Mouse (Mus musculus): Measurements from ENCODE around the gene Slc2a5. TPM values are rescaled to one million over a fixed set of nuclear protein-coding genes. Genes with fewer than 3 reads are reported as not detected.

Slc2a5 gene
- polyA plus RNA-seq, 1 experiment = 177 TPM

DNA sequence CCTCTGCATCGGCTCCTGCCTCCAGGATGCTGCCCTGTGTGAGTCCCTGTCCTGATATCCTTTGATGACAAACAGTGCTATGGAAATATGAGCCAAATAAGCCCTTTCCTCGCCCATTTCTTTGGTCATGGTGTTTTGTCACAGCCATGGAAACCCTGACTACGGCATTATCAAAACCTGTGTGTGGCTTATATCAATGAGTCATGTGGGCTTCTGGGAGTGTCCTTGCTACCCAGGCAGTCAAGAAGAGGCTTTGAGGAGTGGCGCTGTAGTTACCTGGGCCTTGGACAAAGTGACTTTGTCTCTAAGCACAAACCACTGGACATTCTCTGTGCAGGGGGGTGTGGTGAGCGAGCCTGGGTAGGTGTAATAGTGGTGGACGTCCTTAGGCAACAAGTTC lies 73.1 kb downstream of the Slc2a5 start:
- 63% methylated on average over 6 of the region's 6 CpGs for WGBS
- peaks cover 3% of the 10 kb centered on the region; the same call in 1 of the 2 replicates for H3K4me1 ChIP-seq (ENCODE audit: control insufficient read depth, insufficient read depth, insufficient read length, low read length)
- H3K27ac ChIP-seq (ENCODE audit: insufficient read depth, low read depth, low read length) = no peak overlapping the region
- H3K27me3 ChIP-seq (ENCODE audit: control insufficient read depth, insufficient read depth, low read length) = no peaks in the 10 kb centered on the region
- no peak for TF ChIP-seq POLR2A (IDR thresholded peaks at IDR 0.05; ENCODE audit: low read depth, low read length)
- TF ChIP-seq CTCF (IDR thresholded peaks at IDR 0.05; ENCODE audit: extremely low read depth, insufficient read length, insufficient replicate concordance, low read depth, low read length) = no peak
- H3K4me3 ChIP-seq (ENCODE audit: low read depth, low read length) = no peak overlapping the region
- H3K36me3 ChIP-seq (ENCODE audit: control insufficient read depth, insufficient read depth, low read length) = no peaks in the 10 kb centered on the region

Other genes with a start within 250 kb of the Slc2a5 start
- gene Spsb1, start 164.2 kb upstream of the Slc2a5 start, polyA plus RNA-seq (2012; rRNA removed) = 17.4 and 27.3 TPM in 2 replicates
- gene H6pd, start 110.3 kb upstream of the Slc2a5 start, polyA plus RNA-seq (2012; rRNA removed) = 17.7 and 22.0 TPM in 2 replicates
- gene Gpr157, start 31.9 kb upstream of the Slc2a5 start, polyA plus RNA-seq (2012; rRNA removed) = 2.6 and 3.5 TPM in 2 replicates
- 47.2 and 68.9 TPM in 2 replicates for gene Slc2a7, start 29.7 kb downstream of the Slc2a5 start, polyA plus RNA-seq (2012; rRNA removed)
- 0.14 TPM in 1 of 2 replicates, not detected in the other for gene Car6, start 82.0 kb downstream of the Slc2a5 start, polyA plus RNA-seq (2012; rRNA removed)
- 223 and 498 TPM in 2 replicates for gene Eno1, start 117.4 kb downstream of the Slc2a5 start, polyA plus RNA-seq (2012; rRNA removed)
- gene Rere, start 162.4 kb downstream of the Slc2a5 start, polyA plus RNA-seq (2012; rRNA removed) = 37.1 and 72.8 TPM in 2 replicates